Mouse (Mus musculus): Measurements from ENCODE around the gene Slc39a13. TPM values are rescaled to one million over a fixed set of nuclear protein-coding genes. Genes with fewer than 3 reads are reported as not detected.

The Slc39a13 gene
- total RNA-seq, 2 experiments from 2014 or later, result 21.7 to 24.2 TPM

DNA sequence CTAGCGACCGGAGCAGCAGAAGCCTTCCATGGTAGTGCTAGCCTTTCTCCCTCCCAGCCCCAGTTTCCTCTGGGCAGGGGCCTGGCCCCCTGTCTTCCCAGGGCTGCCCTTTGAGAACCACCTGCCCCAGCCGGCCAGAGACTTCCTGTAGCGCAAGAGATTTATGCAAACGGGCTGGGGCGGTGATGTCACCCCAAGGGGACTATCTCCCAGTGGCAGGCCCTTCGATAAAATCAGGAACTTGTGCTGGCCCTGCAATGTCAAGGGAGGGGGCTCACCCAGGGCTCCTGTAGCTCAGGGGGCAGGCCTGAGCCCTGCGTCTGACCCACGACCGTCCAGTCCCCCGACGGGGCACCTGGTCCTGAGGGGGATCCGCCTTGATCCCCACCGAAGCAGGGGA, 26.3 kb upstream of the Slc39a13 start:
- no peak for DNase-seq
- intact Hi-C loops (cut with DNase I), result no loop called here

DNA sequence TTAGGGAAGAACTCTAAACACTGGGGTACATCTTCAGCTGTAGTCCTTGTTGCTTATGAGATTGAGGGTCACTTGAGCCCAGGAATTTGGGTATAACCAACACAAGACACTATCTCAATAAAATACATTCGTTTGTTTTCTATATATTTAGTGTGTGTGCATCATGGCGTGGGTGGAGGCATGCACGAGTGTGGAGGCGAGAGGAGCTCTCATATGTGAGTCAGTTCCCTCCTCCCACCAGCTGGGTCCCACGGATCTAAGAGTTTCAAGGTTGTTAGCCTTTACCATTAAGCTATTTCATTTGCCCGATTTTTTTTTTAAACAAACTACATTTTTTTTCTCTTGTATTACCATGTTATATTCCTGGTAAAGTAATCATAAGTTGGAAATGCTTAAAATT, 20.6 kb upstream of the Slc39a13 start:
- intact Hi-C loops (cut with DNase I), result no loop called here
- no peak for DNase-seq

DNA sequence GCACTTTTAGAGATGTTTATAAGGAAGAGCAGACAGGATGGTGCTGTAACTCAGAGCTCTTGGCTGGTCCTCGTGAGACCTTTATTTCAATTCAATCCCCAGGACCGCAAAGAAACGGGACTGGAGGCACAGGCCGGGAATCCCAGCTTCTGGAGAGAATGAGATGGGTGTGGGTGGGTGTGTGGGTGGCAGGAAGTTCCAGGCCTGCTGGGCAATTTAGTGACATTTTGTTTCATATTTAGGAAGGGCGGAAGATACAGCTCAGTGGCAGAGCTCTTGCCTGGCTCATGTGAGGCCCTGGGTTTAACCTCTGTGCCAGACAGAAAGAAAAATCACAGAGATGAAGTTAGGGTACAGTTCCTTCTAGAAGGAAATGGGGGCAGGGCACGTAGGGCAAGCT, 20.0 kb upstream of the Slc39a13 start:
- intact Hi-C loops (cut with DNase I), result no loop called here
- DNase-seq, result no peak

DNA sequence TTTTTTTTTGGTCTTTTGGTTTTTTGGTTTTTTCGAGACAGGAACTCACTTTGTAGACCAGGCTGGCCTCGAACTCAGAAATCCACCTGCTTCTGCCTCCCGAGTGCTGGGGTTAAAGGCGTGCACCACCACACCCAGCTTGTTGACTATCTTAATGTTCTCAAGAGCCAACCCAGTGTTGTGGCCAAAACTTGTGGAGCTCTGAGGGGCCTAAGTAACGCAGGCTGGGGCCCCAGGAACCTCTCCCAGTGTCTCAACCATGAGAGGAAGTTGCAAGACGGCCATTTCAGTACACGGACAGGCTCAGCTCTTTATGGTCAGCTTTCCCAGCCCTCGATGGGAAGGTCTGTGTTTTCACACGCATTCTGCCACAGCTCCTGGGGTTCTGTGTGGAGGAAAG, 18.8 kb upstream of the Slc39a13 start:
- no peak for DNase-seq
- intact Hi-C loops (cut with DNase I), result no loop called here

DNA sequence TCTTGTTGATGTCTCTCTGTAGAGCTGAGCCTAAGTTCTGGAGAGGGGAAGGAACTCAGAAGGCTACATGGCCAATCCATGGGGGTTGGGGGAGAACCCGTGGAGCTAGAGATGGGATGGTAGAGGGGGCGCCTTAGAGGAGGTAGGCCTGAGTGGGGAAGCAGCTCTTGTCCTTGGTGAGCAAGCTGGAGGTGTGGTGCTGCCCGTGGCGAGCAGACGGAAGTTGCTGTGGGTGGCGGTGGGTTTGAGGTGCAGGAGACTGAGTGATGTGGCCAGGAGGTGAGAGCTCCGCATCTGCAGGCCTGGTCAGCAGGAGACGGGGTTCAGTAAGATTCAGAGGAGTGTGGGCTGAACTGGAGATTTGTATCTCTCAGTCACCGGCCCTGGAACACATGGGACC, 17.2 kb upstream of the Slc39a13 start:
- intact Hi-C loops (cut with DNase I), result no loop called here

DNA sequence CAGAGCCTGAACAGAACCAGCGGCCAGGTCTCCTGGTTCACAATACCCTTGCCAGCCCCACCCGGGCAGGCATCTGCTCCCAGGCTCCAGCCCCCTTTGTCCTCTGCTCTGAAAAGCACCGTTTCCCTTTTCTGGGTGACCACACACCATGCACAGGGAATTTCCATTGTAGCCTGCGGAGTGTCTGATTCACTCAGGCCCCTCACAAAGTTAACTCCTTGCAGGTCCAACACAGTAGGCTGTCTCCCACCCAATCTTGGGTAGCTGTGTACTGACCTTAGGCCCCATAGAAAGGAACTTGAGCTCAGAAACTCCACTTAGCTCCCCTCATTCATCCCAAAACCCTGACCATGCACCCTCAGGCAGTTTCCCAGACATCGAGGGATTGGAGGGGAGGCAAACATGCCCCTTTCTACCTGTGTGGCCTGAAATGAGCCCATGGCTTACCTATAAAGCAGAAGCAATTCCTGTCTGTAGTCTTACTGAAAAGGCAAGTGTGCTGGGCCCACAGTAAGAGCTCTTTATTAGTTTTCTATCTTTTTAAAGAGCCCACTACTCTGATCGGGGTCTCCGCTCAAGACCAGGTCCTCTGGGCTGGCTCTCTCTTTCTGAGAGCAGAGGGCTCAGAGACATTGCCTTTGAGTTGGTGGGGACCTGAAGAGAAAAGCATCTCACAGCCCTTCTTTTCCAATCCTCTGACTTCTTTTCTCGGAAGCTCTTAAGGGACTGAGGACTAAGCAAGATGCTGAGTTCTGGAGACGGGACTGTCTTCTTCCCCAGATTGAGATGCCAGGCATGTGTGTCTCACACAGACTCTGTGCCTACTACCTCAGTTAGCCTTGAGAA, 16.4 kb upstream of the Slc39a13 start:
- DNase-seq, result no peak
- intact Hi-C loops (cut with DNase I), result no loop called here

More for the DNA sequence above, 17.2 kb upstream of the Slc39a13 start:
- no peak for DNase-seq

DNA sequence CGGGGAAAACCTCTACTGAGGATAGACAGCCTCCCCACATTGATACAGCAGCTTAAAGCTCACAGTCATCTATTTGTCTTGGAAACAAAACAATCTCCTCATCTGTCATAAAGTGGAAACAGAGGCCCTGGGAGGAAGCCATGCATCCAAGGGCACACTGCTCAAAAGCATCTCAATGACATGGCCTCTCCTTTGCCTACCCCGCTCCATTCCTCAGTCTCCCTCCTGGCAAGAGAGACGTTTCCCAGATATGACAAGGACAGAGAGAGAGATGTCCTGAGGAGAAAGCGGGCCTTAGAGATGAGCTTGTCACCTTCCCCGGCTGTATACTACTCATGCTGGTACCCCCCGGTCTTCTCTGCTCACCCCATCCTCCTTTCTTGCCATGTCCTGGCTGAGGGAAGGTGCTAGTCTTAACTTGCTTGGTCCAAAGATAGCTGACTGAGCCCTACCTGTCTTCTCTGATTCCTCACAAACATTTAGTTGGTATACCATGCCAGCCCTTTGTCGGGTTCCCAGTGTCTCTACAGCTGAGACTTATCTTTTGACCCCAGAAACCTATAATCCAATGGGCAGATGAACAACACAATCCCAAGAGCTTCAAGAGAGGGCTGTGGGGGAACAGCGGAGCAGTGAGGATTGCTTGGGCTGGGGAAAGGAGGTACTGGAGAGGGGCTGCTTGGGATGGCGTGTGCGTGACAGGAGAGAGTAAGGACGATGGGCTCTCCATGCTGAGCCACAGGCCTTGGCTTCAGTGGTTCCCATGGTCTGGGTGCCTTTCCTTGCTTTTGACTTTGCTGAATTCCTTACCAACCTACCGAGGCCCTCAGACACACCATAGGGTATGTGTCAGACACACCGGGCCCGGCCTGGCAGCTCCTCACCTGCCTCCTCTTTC, 15.5 kb upstream of the Slc39a13 start:
- intact Hi-C loops (cut with DNase I), result no loop called here
- no peak for DNase-seq

DNA sequence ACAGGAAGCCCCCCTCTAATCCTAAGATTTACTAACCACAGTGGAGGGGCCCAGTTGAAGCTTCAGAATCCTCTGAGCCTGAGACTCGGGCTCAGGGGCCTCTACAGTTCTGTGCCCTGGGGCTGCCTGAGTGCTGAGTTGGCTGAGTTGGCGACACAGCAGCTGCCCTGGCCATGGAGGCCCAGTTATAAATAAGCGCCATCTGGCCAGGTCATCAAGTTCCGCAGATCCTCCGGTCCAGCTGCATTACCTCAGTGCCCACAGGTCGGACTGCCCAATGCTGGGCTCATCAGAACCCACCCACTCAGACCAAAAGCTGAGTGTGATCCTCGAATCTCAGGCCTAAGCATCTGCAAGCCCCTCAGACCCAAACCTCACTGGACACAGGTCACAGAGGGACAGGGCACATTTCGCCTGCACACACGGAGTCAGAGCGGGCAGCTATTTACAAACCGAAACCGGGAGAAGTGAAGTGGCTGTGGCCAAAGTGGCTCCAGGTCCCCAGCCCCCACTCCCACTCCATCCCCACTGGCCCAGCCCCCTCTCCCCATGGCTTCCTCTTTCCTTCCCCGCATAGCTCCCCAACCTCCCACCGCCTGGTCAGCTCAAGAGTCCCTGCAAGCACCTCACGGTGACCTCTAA, 14.1 kb upstream of the Slc39a13 start:
- peak in 1 of 2 experiments; percentile 41 for DNase-seq
- intact Hi-C loops (cut with DNase I), result no loop called here

DNA sequence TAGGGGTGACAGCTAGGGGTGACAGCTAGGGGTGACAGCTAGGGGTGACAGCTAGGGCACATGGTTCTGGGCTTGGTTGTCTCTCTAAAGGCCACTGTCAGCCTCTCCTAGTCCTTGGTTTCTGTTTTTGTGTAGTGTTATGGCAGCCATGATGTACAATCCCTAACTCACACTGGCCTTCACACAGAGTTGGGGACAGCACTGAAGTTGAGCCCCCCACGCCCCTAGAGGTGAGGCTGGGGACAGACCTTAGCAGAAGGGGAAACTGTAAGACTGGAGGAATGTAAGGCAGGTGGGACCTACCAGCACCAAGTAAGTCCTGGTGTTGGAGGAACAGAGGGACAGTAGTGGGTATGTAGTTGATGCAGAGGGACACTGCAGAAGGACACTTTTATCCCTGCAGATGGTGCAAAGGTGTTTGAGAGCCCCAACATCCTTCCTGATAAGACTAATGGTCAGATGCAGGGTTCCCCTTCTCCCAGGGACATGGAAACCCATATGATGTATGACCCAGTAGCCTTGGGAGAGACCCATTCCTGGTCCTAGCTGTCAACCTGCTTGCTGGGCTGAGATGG, 13.2 kb upstream of the Slc39a13 start:
- intact Hi-C loops (cut with DNase I), result no loop called here
- no peak for DNase-seq

DNA sequence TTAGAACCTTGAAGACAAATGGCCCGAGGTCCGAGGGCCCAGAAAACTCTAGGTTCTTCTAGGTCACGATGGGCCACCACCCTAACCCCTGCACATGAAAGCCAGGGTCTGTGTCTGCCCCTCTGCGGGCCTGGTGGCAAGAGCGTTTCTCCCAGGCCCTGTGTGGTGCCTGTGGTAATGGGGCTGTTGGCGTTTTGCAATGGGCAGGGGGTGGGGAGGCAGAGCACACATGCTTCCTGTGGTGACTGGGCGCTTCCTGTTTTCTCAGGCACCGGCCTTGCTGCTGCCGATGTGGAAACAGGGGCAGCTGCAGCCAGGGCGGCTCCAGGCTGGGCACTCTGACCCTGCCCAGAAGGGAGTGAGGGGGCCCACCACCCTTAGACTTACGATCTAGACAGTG, 12.6 kb upstream of the Slc39a13 start:
- intact Hi-C loops (cut with DNase I), result no loop called here
- DNase-seq, result peak; percentile 59 to 60

DNA sequence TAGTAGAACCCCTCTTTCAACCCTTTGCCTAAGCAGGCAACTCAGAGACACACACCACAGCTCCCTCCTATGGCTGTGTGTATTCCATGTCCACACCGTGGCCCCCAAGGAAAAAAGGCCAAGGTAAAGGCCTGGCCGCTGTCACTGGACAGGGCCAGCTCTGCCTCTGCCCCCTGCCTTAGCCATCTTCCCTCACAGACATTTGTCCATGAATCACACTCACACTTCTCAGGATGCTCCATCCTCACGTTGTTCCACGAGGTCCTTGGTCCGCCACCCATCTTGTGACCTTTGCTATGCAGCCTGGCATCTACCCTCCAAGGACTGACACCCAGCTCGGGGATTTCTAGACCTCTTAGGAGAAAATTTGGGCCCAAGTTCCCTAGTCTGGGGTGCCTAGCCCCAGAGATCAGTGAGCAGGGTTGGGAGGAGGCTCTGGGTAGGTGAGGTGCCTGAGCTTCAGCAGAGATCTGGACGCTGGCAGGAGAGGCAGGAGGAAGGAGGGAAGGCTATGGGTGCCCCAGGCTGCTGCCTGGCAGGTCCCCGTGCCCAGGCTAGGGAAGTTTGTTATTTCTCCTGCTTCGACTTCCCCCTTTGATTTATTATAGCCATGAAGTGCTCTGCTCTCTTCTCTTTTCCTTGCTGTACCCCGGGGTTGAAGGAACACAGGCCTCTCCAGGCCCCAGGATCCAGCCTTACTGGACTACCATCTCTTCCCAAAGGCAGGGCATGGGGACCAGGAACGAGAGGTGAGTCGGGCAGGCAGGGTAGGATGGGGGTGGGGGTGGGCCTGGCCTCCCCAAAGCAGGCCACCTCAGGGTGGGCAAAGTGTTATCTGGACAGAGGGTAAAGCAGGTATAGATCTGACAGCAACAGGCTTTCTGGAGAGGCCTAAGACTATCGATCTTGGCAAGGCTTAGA, 11.8 kb upstream of the Slc39a13 start, which contains the start of gene Spi1:
Gene Spi1, plus strand, starts transcription at position 616 of the 921 bp plus-strand sequence.
- intact Hi-C loops (cut with DNase I), result no loop called here
- DNase-seq, result no peak

DNA sequence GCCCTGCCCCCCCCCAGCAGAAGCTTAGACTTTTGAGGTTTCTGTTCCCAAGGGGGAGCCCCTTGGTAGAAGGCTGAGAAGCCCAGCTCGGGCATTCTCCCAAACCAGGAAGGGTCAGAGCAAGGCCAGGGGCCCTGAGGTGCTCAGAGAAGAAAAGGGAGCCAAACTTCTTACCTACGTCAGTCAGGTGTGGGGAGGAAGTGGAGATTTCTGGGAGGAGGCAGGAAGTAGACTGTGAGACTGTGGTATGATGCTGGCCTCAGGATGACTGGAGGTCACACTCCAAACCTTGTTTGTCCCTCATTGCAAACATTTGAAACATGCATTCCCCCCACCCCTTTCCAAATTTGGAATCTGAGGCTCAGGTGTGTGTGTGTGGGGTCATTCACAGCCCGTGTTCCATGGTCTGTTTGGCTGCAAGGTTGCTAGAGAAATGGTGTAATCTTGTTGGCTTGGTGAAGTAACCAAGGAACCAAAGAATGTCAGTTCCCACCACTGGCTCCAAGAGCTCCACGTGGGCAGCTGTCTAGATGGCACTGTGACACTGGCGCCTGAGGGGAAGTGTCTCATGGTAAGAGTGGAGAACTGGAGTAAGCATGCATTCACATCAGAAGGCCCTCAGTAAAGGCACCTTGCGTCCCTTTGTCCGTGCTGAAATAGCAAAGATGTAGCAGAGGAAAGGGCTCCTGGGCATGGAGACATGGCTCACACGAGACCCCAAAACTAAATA, 10.7 kb upstream of the Slc39a13 start:
- DNase-seq, result no peak
- intact Hi-C loops (cut with DNase I), result no loop called here

DNA sequence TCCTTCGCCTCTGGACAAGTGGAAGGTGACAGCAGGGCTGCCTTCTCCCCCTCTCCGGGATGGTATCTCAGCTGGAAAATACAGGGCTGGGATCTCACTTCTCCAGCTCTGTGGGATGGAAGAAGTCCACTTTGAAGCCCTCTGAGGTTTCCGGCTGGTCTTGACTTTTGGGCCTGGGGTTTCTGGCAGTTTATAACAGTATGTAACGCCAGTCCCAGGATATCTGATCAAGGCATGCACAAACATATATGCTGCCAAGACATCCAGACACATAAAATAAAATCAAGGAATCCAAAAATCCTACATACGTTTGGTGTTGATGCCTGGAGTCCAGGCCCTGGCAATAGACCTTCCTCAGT, 8.8 kb upstream of the Slc39a13 start:
- intact Hi-C loops (cut with DNase I), result no loop called here
- no peak for DNase-seq

DNA sequence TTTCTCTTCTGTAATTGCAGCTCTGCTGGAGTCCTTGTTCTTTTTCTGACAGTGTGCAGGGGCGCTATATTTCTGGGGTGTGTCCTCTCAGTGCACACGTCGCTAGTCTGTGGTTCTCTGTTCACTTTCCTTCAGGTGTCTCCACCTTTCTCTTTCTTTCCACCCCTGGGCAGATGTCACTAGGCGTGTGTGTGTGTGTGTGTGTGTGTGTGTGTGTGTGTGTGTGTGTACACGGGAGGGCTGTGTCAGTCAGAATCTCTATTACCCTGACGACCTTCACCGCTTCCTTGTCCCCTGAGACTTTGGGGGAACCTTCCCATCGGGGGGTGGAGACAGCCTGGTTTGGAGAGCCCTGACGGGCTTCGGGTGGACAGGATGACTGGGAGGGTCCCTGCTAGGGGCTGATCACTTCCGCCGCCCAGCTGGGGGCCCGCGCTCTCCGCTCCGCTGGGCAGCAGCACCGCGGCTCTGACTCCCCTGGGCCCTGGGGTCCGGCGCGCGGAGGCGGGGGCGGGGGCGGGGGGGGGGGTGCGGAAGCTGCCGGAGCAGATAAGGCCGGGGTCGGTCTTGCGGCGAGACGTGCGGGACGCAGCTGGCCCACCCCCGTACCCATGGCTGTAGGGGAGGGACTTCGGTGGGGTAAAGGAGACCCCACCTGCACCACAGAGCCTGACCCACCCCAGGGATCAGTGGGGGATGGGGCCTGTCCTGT, 8.3 kb upstream of the Slc39a13 start:
- intact Hi-C loops (cut with DNase I), result no loop called here
- no peak for DNase-seq

DNA sequence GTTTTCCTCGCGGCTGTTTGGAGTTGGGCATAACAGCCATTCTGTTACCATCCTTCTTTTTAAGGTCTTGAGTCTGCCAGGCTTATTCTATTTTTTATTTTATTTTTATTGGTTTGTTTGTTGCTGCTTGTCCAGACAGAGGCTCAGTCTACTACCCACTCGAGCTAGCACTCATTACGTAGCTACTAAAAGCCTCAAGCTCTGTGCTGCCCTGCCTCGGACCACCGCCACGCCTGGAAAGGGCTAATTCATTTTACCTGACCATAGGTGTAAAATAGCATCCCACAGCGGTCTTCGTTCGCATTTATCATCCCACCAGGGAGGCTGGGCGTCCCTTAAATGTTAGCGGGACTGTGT, 7.7 kb upstream of the Slc39a13 start:
- DNase-seq, result no peak
- intact Hi-C loops (cut with DNase I), result no loop called here

DNA sequence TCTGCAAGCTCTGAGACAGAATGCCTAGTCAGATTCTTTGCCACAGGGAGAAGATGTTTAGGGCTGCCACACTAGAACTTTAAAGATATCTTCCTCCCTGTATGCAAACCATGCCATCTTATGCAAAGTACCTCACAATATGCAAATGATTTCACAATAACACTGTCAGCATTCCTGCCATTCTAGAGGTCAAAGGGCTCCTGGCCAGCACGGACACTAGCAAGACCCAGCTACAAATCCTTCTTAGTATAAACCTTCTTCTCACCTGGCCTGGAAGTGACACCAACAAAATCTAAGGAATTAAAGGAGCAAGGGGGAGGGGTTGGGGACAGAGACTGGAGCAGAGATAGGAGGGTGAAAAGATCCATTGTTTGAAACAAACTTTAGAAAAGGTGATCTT, 1.9 kb upstream of the Slc39a13 start:
- intact Hi-C loops (cut with DNase I), result loop anchor here (5.0 kb wide), 1 partner anchor 130 kb away; the partner anchor contains the start of genes Acp2 and Nr1h3
- no peak for DNase-seq

DNA sequence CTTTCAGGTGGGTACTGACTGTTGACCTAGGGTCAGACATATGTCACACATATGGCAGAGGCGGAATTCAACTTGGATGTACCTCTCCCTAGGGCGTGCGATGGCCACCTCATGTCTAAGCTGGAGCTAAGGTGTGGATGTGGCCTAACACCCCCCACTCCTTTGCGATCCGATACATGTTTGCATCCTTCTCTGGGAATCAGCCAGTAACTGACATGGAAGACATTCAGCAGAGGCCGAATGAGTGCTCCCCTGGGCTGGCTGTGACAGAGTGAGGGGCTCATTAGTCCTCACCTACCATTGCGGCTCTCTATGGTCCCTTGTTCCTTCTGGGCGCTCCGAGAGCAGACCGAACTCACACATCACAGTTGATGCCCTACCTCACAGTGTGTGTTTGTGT, 842 bp upstream of the Slc39a13 start:
- intact Hi-C loops (cut with DNase I), result loop anchor here (5.0 kb wide), 1 partner anchor 131 kb away; the partner anchor contains the start of genes Acp2 and Nr1h3
- no peak for DNase-seq

DNA sequence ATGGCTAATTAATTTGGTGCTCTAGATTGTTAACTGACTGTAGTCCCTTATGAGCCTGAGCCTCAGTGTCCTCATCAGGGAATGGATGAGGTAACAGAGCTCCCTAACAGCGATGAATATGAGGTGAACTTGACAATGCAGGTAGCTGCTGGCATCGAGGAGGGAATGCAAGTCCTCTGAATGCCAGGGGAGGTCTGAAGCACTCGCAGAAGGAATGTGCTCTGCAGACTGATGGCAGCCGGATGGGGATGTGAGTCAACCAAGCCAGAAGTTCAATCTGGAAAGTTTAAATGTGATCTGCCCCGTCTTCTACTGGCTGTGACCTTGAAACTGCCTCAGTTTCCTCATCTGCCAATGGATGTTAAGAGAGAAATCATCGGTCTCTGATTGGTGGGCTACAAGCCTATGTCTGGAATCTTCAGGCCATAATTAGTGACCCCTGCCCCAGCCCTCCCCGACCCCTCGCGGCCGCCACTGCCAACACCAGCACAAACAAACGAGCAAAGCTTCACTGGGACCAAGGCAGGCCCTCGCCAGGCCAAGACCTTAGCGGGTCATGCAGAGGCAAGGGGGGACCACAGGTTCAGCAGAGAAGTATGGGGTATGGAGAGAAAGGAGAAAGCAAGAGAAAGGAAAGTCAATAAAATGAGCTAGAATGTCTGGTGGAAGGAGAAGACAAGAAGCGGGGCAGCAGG, 764 bp downstream of the Slc39a13 start:
- no peak for DNase-seq
- intact Hi-C loops (cut with DNase I), result no loop called here
